Mouse (Mus musculus) brain, embryonic 14.5 days (tissue): Measurements from ENCODE around the gene Slamf6.

ENCODE experiments used
- CTCF ChIP-seq: fragments of 200-500 bp; IDR thresholded peaks from 2 replicates; pipeline ENCODE4 v1.5.1; 2012; ENCODE audit warnings: inconsistent platforms, mild to moderate bottlenecking, moderate library complexity, borderline replicate concordance; ENCODE audit not compliant: insufficient read depth, insufficient read length; ENCODE audit errors: extremely low read depth
- POLR2A ChIP-seq: fragments of 200-500 bp; IDR thresholded peaks from 2 replicates; pipeline ENCODE4 v1.6.1; 2012; ENCODE audit warnings: mild to moderate bottlenecking, inconsistent platforms, borderline replicate concordance; ENCODE audit not compliant: poor library complexity, insufficient read depth, insufficient read length, severe bottlenecking; ENCODE audit errors: extremely low read depth

DNA sequence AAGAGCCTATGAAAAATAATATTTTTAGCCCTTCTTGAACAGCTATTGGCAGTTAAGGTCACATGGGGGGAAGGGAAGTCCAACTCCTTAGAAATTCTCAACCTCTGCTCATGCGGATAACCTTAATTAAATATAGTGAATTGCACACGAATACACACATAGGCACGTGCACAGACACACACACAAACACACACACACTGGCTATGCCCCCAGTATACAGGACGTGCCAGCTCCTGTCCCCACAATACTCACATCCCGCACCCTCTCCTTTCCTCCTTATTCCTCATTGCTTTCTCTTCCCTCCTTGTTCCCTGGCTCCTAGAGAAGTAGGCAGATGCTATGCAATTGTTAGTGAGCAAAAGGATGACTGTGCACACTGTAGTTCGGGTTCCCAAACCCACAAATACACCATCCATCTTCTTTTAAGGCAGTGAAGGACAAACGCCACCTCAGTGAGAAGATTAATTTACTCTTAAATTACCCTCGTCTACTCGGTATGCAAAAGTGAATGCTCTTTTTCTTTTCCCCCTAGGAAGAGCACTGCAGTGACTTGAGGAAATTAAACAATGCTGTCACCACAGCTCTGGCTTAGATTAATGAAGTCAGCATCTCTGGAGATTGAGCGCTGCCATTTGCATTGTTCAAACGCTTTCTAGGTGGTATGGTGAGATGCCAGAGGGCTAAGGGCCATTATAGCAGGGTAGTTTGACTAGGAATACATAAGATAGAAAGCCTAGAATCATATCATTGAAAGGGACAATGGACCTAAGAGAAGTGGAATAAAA, 31.0 kb downstream of the Slamf6 start:
- no peak for TF ChIP-seq CTCF
- TF ChIP-seq POLR2A, result no peak
